Comparison of ENCODE assay signal across 21 mouse cellular contexts in genomic region chr8:109395133-109395855, GRCm38 (mm10).
"Had no signal": no experiment of that assay in that cellular context is flagged by ENCODE, and none has a peak within 500 bp of the region (broad histone marks: within the 10 kb centered on the region; RNA-seq: fewer than 3 reads in every experiment).

No protein-coding gene starts in this region.

- H3K4me1 ChIP-seq: lung, embryonic 15.5 days; neural tube, embryonic 12.5 days; stomach, embryonic 15.5 days had no signal

- H3K36me3 ChIP-seq: limb, embryonic 10.5 days; limb, embryonic 13.5 days; lung, embryonic 15.5 days; midbrain, embryonic 13.5 days; neural tube, embryonic 12.5 days; neural tube, embryonic 15.5 days; stomach, embryonic 15.5 days had no signal

- H3K4me2 ChIP-seq: limb, embryonic 13.5 days; lung, embryonic 15.5 days; midbrain, embryonic 13.5 days; neural tube, embryonic 12.5 days; neural tube, embryonic 15.5 days; stomach, embryonic 15.5 days had no signal

- ATAC-seq: inflammation-experienced regulatory T-cells, adult 6 months; intestine, embryonic 16.5 days; midbrain, embryonic 13.5 days had no signal

- H3K4me3 ChIP-seq: layer of hippocampus, adult 2 months; limb, embryonic 10.5 days; limb, embryonic 13.5 days; lung, embryonic 15.5 days; midbrain, embryonic 13.5 days; neural tube, embryonic 12.5 days; neural tube, embryonic 15.5 days; stomach, embryonic 15.5 days had no signal

- H3K27me3 ChIP-seq: limb, embryonic 13.5 days; lung, embryonic 15.5 days; midbrain, embryonic 13.5 days; neural tube, embryonic 12.5 days; neural tube, embryonic 15.5 days; stomach, embryonic 15.5 days had no signal

- H3K9ac ChIP-seq: limb, embryonic 13.5 days; lung, embryonic 15.5 days; midbrain, embryonic 13.5 days; neural tube, embryonic 12.5 days; neural tube, embryonic 15.5 days; stomach, embryonic 15.5 days had no signal

- DNase-seq: kidney, adult 18-20 months; kidney, postnatal 25 days; layer of hippocampus, adult 9-11 months; lung, adult 18-20 months; lung, postnatal 10 days; lung, postnatal 36 days; right cerebral cortex, adult 18-20 months; right cerebral cortex, postnatal 14 days; spleen, adult 18-20 months; thymus, postnatal 25 days had no signal

- H3K27ac ChIP-seq: kidney, postnatal 0 days; layer of hippocampus, adult 2 months; limb, embryonic 10.5 days; limb, embryonic 13.5 days; lung, embryonic 15.5 days; midbrain, embryonic 13.5 days; neural tube, embryonic 12.5 days; neural tube, embryonic 15.5 days; stomach, embryonic 15.5 days had no signal

- H3K9me3 ChIP-seq: limb, embryonic 10.5 days; limb, embryonic 13.5 days; lung, embryonic 15.5 days; midbrain, embryonic 13.5 days; neural tube, embryonic 12.5 days; neural tube, embryonic 15.5 days; stomach, embryonic 15.5 days had no signal
